Mouse (Mus musculus) heart, adult 18-20 months (tissue): ENCODE measurements around the gene Btnl10. TPM values are rescaled to one million over a fixed set of nuclear protein-coding genes. Genes with fewer than 3 reads are reported as not detected.

Experiments
- DNase-seq, 2 experiments: peaks; one replicate each; pipeline ENCODE4 v3.0.0; 2021 to 2022; ENCODE audit warnings: mixed read lengths in 1 of 2
- long read RNA-seq, 2 experiments: library from polyadenylated mRNA; stranded (forward); transcript quantifications; one replicate each; pipeline ENCODE4 v2.0.0; 2021
- total RNA-seq, 2 experiments: library from RNA; stranded (reverse); gene quantifications; 2 replicates each; pipeline ENCODE4 v1.2.3; 2021

Btnl10 gene
- not detected for total RNA-seq
- long read RNA-seq, experiment 1 = 0 reads
- long read RNA-seq, experiment 2 = 0 reads

- no peak for DNase-seq
These were observed at the start of gene Btnl10 for GRCm38 (mm10) chr11:58917745-58918366. TSS of gene Btnl10 (plus strand) at chr11:58917908.

DNA sequence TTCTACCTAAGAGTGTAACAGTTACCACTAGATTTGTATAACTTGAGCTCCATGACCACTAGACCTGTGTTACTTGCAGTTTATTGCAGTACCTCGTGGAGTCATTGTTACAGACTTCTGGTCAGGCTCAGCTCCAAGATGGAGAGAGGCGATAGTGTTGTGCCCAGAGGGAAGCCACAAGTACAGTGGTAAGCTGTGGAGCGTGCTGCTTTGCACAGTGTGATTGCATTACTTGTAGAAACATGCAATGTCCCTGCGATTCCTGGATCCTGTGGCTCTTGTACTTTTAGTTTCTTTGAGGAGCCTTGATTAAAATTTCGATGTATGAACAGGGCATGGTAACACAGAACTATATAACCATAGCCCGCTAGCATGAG lies 49.8 kb upstream of the Btnl10 start:
- DNase-seq = no peak

DNA sequence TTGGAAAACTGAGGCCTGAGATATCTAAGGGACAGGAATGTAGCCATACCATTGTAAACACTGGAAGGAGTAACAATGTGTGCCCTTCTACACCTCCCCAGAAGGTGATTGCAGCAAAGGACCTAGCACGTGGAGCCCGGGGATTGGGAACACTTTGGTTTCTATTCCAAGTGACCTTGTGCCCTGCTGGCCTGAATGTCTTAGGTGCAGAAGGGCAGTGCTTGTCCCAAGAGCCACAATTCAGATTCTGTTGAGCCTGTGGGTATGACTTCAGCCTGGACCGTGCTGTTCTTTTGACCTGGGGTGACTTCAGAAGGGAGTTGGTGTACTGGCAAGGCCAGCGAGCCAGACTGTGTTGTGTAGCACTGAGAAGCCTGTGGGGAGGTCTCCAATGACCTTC lies 46.7 kb upstream of the Btnl10 start:
- peak in 1 of 2 experiments; percentile 13 for DNase-seq

DNA sequence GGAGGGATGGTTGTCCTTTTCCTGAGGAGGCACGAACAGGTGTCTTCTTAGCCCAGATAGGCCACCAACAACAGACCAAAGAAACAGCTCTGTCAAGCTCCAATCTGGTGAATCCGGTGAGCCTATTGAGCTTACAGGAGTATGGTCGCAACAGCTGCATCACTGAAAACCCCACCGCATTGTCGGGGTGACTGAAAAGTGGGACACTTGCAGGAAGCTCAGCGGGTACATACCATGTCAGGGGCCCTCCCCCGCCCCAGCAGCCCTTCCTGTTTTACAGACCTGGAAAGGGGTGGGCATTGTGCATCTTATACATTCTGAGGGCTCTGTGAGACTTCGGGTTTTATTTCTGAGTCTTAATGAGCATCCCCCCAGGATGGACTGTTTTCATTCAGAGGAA lies 34.0 kb upstream of the Btnl10 start:
- DNase-seq = no peak

DNA sequence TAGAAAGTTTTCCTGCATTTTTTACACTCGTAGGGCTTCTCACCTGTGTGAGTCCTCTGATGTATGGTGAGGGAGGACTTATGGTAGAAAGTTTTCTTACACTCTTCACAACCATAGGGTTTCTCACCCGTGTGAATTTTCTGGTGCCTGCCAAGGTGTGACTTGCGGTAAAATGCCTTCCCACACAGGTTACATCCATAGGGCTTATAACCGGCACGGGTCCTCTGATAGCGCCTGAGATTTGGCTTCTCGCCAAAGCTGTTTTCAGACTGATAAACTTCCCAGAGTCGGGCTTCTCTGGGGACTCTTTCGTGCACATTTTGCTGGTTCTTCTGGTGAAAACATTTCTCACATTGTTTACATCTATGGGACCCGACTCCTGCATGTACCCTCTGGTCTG lies 27.2 kb upstream of the Btnl10 start:
- DNase-seq = no peak

GRCm38 (mm10) chr11:58894456-58894855 lies 23.3 kb upstream of the Btnl10 start:
- DNase-seq = no peak

- DNase-seq = no peak
These were observed 20.2 kb upstream of the Btnl10 start for GRCm38 (mm10) chr11:58897485-58897884.

GRCm38 (mm10) chr11:58901080-58901479 lies 16.6 kb upstream of the Btnl10 start:
- DNase-seq = no peak

GRCm38 (mm10) chr11:58903511-58904409 lies 13.9 kb upstream of the Btnl10 start, which contains the start of gene Zfp39:
TSS of gene Zfp39 (minus strand) at chr11:58904225.
- peak; percentile 97 to 99 for DNase-seq

DNA sequence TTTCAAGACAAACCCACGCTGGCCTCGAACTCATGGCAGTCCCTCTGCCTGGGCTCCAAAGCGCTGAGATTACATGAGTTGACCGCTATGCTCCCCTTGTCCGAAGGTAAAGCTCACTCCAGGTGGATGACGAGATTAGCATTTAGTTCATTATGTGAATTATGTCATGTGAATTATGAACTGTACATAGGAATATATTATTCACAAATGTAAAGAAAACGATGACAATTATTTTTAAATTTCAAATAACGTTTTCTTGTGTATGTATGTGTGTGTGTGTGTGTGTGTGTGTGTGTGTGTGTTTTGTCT lies 13.3 kb upstream of the Btnl10 start:
- DNase-seq = no peak

- peak in 1 of 2 experiments; percentile 19 for DNase-seq
These were observed 12.9 kb upstream of the Btnl10 start for GRCm38 (mm10) chr11:58904838-58905237.

DNA sequence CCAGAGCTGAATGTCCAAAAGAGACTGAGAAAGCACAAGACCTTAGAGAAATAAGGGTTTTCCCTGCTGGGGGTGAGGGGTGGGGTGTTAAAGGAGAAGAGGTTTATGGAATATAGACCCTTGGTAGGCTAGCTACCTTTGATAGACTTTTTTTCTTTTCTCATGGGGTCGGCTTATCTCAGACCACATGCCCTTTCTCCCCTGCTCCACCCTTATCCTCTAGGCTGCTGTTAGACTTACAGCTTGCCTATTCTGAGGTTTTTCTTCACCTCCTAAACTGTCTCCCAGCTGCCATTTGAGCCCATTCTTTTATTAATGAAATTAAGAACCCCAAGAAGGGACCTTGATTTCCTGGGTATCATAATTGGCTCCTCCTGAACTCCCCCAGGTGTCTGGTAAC lies 3.9 kb upstream of the Btnl10 start:
- no peak for DNase-seq

DNA sequence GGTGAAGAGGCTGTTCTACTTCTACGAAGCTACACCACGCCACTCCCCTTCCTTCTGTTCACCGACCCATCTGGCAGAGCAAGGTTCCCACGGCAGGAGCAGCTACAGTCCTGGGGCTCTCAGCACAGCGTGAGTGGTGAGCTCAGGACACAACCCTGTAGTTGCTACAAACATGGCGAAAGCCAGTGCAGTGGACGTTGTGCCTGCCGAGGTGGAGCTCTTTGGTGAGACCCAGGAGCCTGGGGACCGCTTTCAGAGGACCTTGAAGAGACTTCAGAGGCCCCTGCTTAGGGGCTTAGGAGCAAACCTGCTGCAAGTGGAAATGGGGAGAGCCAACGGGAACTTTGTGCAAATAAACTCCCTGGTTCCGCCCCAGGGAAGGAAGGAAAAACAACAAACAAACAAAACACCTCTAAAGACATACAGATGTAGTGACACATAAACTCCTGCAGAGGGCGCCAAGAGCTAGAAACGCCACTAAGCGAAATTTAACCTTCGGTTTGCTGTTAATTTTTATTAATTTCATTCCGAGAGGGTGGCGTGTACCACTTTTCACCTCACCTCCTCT lies 3.2 kb upstream of the Btnl10 start:
- peak in 1 of 2 experiments; percentile 60 for DNase-seq

DNA sequence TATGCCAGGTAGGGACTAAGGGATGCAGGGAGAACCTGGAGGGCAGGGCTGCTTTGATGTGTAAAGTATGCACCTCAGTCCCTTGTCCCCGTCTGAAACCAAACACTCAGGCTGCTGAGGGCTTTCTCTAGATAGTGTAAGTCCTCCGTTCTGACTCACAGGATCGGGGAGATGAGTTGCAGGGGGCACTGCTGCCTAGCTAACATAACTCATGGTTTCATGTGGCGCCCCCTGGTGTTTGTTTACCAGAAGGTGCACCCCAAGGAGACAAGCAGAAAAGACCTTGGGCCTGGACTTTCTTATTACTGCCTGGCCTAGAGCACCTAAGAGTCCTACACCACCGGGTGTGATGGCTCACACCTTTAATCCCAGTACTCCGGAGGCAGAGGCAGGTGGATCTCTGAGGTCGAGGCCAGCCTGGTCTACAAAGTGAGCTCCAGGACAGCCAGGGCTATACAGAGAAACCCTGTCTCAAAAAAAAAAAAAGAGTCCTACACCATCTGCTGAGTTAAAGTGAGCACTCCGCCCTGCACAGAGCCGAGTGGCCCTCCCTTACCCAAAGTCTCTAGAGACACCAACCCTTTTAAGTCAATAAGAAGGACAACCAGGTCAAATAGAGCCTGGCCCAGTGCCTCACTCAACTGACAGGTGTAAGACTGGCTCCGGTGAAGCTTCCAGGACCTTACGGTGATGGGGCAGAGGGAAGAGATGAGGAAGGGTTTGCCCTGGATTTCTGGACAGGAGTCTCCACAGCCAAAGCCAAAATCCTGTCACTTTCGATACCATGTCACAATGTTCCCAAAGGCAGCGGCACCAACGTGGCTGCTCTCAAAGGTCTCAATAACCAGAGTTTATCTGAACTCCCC lies 596 bp upstream of the Btnl10 start:
- DNase-seq = peak; percentile 27 to 49

- DNase-seq = no peak
These were observed 1.1 kb downstream of the Btnl10 start for GRCm38 (mm10) chr11:58918759-58919158.

GRCm38 (mm10) chr11:58922420-58922819 lies 4.7 kb downstream of the Btnl10 start:
- DNase-seq = no peak

GRCm38 (mm10) chr11:58926651-58927050 lies 8.9 kb downstream of the Btnl10 start:
- no peak for DNase-seq

GRCm38 (mm10) chr11:58927053-58927452 lies 9.3 kb downstream of the Btnl10 start:
- no peak for DNase-seq

- DNase-seq = peak; percentile 68 to 78
These were observed 10.3 kb downstream of the Btnl10 start for GRCm38 (mm10) chr11:58927790-58928651.

DNA sequence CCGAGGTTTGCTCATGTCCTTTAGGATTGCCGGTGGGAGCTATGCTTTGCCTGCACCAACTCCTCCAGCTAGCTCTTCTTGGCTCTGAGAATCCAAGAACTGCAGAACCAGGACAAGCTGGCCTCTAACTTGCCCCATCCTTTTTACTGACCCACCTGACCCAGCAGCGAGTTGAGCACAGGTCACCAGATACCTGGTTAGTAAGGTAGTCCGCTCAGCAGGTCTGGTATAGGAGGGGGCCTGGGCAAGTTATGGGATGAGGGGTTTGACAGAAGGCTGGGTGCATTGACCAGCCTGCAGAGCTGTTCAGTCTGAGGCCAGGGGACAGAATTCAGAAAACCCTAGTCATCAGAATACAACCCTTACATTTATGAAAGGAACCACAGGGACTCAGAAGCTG lies 11.3 kb downstream of the Btnl10 start:
- no peak for DNase-seq

DNA sequence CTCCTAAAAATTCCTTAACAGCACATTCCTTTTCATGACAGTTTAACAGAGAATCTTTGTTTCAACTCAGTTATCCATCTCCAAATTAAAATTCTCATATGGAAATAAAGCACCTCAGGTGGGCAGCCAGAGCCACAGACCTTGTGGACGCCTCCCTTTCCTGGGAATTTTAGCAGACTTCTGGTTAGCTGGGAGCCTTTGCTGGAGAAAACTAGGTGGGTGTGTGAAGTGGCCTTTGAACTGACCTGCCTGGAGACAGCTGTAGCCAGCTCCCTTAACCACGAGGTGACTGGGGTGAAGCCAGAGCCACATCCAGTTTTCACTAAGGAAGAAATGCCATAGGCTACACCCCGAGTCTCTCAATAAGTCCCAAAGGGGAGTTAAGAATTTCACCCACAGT lies 11.9 kb downstream of the Btnl10 start:
- DNase-seq = no peak
